Mouse (Mus musculus) heart, postnatal 0 days (tissue): Measurements from ENCODE around the gene Plek.

ENCODE experiments used
- CTCF ChIP-seq: IDR thresholded peaks from 2 replicates; pipeline ENCODE4 v1.5.1; 2016; ENCODE audit warnings: antibody characterized with exemption, control low read depth, low read depth
- EP300 ChIP-seq: IDR thresholded peaks from 2 replicates; pipeline ENCODE4 v1.6.1; 2016; ENCODE audit warnings: antibody characterized with exemption, low read depth

GRCm38 (mm10) chr11:16997465-16997864, 54.7 kb downstream of the Plek start:
- TF ChIP-seq EP300 (no peak), CTCF (no peak)
